Mouse (Mus musculus) left cerebral cortex, postnatal 25 days (tissue): ENCODE results near the gene Osbpl10. TPM values are rescaled to one million over a fixed set of nuclear protein-coding genes. Genes with fewer than 3 reads are reported as not detected.

Source experiments
- total RNA-seq, 2 experiments: library from RNA; stranded (reverse); gene quantifications; 2 replicates each; pipeline ENCODE4 v1.2.3; 2021

Gene Osbpl10
- total RNA-seq, 2 experiments from 2014 or later = 46.4 to 54.6 TPM

Other genes starting within 250 kb of the Osbpl10 start
- 10 to 100 TPM; 22.9 to 23.7 TPM for gene Cmtm6, start 247.5 kb upstream of the Osbpl10 start, total RNA-seq
- 1 to 10 TPM; 4.9 to 5.0 TPM for gene Cmtm7, start 196.7 kb upstream of the Osbpl10 start, total RNA-seq
- gene Cmtm8, start 134.4 kb upstream of the Osbpl10 start, total RNA-seq = 1 to 10 TPM; 2.2 to 2.5 TPM
- gene Gpd1l, start 44.6 kb upstream of the Osbpl10 start, total RNA-seq = 10 to 100 TPM; 87.2 to 91.9 TPM
- 10 to 100 TPM; 21.8 to 24.8 TPM for gene Rps27rt, start 4.2 kb downstream of the Osbpl10 start, total RNA-seq